Mouse (Mus musculus) liver (tissue): ENCODE data around the gene Rdh5.

Source experiments
- DNase-seq: peaks from one replicate; pipeline ENCODE4 v3.0.0-alpha.2; 2020; ENCODE audit warnings: mixed read lengths

Rdh5 gene

DNA sequence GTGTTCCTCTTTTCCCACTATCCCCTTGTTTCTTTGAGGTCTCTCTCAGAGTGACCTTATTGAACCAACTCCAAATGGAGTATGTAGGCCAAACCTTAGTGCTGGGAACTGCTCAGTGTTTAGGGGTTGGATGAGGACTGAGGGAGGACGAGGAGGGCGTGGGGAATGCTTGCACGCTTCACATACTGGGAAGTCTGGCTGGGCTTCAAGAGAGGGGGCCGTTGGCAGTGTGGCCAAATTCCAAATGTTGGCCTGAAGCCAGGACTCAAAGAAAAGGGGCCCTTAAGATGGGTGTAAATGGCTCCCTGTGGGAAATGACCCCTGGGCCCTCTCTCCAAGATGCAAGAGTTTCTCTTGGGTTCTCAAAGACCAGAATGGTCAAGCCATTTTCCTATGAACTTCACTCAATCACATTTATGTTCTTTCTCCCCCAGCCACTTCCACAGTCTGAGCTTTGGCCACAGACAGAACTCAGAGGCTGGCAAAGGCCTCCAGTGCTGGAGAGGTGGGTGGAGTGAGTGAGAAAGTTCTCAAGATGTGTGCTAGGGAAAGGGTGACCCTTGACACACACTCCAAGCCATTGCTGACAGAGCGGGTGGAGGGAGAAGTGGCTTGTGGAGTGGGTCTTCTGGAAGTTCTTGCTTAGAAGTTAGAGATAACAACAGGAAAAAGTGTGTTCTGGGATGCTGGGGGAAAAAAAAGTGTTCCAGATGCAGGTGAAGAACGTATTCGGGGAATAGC is 7.1 kb upstream of the Rdh5 start:
- no peak for DNase-seq

DNA sequence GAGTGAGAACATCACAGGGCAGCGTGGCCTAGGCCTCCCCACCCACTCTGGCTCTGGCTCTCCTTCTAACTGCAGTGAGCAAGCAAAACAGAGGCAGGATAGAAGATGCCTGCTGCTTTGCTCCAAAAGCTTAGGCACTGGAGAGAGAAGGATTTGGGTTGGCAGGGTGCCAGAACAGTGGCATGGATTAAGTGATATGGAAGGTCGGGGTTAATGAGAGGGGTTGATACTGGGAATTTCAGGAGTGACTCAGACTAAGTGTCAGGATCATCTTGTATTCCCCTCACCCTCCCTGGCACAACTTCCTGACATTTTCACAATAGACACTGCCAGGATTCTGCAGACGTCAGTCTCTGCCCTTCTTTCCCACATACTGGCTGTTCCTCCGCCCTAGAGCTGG is 5.7 kb upstream of the Rdh5 start:
- DNase-seq = no peak

GRCm38 (mm10) chr10:128923935-128924334 is 1.2 kb upstream of the Rdh5 start, which contains the start of gene Bloc1s1:
TSS of gene Bloc1s1 (minus strand) at chr10:128924035.
- no peak for DNase-seq

GRCm38 (mm10) chr10:128923013-128923691 is 464 bp upstream of the Rdh5 start:
- peak; percentile 93 for DNase-seq

GRCm38 (mm10) chr10:128921883-128922821 is 536 bp downstream of the Rdh5 start:
- DNase-seq = no peak

- DNase-seq = no peak
Measured at GRCm38 (mm10) chr10:128921251-128921650, 1.4 kb downstream of the Rdh5 start.

DNA sequence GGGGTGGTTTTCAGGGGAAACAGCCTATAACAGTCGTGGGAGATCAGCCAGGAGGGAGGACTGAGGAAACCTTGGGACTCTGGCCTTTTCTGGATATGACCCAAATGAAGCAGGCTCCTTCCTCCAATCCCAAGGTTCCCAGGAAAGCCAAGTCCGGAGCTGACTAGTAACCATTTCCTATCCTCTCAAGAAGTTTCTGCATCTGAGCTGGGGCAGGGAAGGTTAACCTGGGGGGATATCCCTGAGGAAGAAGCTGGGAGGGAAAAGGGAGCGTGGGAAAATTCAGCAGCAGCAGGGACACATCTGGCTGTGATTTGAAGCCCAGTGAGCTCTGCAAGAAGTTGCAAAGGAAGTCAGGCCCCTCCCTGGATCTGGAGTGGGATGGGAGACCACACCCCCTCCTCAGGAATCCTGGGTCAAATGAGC is 1.9 kb downstream of the Rdh5 start:
- no peak for DNase-seq

DNA sequence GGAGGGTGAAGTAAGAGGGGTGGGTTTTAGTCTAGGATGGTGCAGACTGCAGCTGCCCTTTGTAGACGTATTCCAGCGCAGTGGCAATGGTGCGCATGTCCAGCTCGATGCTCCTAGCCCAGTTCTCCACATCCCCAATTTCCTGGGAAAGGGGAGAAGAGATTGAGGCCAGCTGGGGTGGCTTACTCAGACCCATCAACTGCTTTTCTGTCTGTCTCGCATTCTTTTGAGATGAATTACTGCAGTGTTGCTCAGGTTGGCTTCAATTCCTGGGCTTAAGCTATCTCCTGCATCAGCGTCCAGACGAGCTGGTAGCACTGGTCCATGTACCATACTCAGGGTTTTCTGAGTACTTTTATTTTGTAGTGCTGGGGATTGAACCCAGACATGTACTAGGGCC is 2.7 kb downstream of the Rdh5 start:
- DNase-seq = no peak

GRCm38 (mm10) chr10:128919203-128919631 is 3.5 kb downstream of the Rdh5 start:
- DNase-seq = peak; percentile 45

GRCm38 (mm10) chr10:128918246-128918645 is 4.4 kb downstream of the Rdh5 start:
- DNase-seq = no peak

GRCm38 (mm10) chr10:128917400-128917799 is 5.3 kb downstream of the Rdh5 start:
- no peak for DNase-seq

DNA sequence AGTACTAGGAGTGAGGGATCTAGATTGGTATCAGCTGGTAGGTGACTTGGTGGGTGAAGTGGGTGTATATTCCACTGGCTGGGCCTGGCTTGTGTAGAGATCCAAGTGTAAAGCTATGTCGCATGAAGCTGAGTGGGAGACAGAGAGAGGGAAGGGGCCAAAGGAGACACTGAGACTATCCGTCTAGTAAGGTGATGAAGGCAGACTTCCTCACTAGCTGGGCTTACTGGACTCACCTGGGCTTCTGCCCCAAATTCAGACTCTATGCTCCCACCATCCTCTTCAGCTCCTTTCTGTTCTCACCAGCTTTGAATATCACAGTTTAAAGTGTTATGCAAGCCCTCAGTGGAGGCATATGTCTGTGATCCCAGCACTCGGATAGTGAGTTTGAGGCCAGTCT is 6.0 kb downstream of the Rdh5 start:
- DNase-seq = no peak

GRCm38 (mm10) chr10:128915550-128915949 is 7.1 kb downstream of the Rdh5 start:
- DNase-seq = no peak

GRCm38 (mm10) chr10:128913696-128914095 is 9.0 kb downstream of the Rdh5 start:
- no peak for DNase-seq

- DNase-seq = peak; percentile 84
Measured at GRCm38 (mm10) chr10:128913219-128913618, 9.5 kb downstream of the Rdh5 start.

DNA sequence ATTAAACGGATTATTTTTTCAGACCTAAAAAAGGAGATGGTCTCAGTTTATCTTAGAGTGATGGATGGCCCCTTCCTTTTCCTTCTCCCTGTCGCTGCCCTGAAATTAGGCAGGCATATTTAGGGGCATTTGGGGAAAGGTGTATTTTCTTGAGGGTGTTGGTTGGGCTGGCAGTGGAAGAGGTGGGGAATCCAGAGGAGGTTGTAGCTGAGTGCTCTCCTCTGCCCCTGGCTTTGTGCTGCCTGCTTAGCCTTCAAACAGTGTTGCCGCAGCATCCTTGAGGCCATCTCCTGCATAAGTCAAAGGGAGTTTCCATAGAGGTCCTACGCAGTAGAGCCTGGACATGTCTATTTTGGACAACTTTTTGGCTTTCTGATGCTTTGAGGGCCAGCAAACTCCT is 9.9 kb downstream of the Rdh5 start:
- DNase-seq = no peak

GRCm38 (mm10) chr10:128912268-128912667 is 10.4 kb downstream of the Rdh5 start:
- no peak for DNase-seq

- no peak for DNase-seq
Measured at GRCm38 (mm10) chr10:128911430-128911829, 11.3 kb downstream of the Rdh5 start.

DNA sequence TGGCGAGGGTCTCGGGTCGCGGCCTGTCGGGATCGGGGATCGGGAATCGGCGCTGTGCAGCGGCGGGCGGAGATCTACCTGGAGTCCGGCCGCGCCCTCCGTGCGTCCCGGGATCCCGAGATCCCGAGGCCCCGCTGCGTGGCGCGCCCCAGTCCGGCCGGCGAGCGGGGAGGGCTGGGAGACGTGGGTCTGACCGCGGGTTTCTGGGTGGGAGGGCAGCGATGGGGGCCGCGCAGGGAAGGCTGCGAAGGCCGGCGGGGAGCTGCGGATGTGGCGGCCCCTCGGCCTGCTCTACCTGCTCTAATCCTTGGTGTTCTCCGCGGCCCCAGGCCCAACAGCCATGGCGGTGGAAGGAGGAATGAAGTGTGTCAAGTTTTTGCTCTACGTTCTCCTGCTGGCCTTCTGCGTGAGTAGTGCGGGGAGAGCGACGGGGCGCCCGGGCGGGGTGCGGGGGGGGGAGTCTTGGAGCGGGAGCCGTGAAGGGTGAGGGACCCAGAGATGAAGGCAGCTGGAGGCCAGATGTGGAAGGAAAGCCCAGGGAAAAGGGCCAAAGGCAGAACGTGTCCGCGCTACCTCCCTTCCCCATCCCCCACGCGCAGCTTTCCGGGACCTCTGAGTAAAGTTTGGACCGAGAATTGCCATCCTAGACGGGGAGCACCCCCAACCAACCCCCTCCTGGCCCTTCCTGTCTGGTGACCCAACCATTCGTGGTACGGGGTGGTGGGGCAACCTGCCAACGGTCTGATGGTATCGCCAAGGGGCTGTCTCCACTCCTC is 12.4 kb downstream of the Rdh5 start:
- peak; percentile 34 for DNase-seq

GRCm38 (mm10) chr10:128909567-128910028 is 13.1 kb downstream of the Rdh5 start:
- peak; percentile 75 for DNase-seq

GRCm38 (mm10) chr10:128908778-128909448 is 13.8 kb downstream of the Rdh5 start:
- DNase-seq = no peak

- no peak for DNase-seq
Measured at GRCm38 (mm10) chr10:128904812-128905211, 17.9 kb downstream of the Rdh5 start.
